Mouse (Mus musculus) induced T-regulatory cell, adult 2 months (primary cell): Measurements from ENCODE around the gene Hoxd12.
A peak's percentile ranks its signal among the peaks of the same experiment; 100 is the strongest.

Experiments used
- DNase-seq: peaks from one replicate; pipeline ENCODE4 v3.0.0-alpha.2; 2012; ENCODE audit warnings: low read depth

The Hoxd12 gene

GRCm38 (mm10) chr2:74666411-74666810 lies 8.4 kb upstream of the Hoxd12 start:
- no peak for DNase-seq

DNA sequence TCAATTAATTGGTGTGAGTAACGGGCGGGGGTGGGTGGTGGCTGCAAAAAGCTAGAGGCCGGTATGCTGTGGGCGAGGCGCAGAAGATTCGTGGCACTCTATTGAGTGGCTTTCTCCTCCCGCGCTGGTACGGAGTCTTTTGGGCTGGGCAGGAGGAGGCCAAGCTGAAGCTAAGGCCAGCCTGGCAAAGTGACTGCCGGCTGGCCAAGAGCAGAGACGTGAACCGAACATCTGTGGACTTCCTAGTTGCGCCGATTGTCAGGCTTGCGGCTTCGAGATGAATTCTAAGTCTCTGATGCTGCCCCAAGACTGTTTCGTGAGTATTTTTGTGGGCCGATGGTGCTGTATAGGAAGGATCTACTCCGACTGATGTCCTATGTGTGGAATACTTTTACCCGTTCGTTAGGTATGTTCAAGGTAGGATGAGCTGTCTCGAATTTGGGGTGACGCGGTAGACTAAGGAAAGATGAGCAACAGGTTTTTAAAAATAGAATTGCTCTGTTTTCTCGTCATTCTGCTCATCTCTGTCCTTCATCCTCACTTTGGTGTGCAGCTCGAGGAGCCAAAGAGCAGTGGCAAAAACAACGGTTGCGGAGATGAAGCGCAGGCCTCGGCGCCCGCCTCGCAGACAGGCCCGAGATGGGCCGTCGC lies 7.5 kb upstream of the Hoxd12 start:
- DNase-seq = no peak

GRCm38 (mm10) chr2:74667842-74668357 lies 6.9 kb upstream of the Hoxd12 start, which contains the start of gene Hoxd13:
Gene Hoxd13 (plus strand): TSS chr2:74668310.
- DNase-seq = no peak

- DNase-seq = no peak
Observed at GRCm38 (mm10) chr2:74668370-74669229, 6.2 kb upstream of the Hoxd12 start.

- DNase-seq = no peak
Observed at GRCm38 (mm10) chr2:74669230-74669578, 5.6 kb upstream of the Hoxd12 start.

DNA sequence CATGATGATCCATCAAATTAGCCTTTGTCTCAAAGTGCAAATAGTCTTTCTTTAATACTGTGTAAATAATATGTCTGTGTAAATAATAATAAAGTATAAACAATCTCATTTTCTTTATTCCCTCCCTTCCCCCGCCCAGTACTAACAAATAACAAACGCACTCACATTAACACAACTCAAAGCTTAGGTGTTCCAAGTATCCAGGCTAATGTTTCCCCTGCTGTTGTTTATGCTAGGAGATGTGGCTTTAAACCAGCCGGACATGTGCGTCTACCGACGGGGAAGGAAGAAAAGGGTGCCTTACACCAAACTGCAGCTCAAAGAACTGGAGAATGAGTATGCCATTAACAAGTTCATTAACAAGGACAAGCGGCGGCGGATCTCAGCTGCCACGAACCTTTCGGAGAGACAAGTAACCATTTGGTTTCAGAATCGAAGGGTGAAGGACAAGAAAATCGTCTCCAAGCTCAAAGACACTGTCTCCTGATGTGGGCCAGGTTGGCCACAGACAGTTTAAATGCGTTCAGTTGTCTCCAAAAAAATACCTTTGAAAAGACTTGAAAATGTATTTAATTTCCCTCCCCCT lies 5.1 kb upstream of the Hoxd12 start:
- DNase-seq = no peak

- DNase-seq = no peak
Observed at GRCm38 (mm10) chr2:74670632-74671188, 4.1 kb upstream of the Hoxd12 start.

- DNase-seq = no peak
Observed at GRCm38 (mm10) chr2:74671847-74672246, 3.0 kb upstream of the Hoxd12 start.

DNA sequence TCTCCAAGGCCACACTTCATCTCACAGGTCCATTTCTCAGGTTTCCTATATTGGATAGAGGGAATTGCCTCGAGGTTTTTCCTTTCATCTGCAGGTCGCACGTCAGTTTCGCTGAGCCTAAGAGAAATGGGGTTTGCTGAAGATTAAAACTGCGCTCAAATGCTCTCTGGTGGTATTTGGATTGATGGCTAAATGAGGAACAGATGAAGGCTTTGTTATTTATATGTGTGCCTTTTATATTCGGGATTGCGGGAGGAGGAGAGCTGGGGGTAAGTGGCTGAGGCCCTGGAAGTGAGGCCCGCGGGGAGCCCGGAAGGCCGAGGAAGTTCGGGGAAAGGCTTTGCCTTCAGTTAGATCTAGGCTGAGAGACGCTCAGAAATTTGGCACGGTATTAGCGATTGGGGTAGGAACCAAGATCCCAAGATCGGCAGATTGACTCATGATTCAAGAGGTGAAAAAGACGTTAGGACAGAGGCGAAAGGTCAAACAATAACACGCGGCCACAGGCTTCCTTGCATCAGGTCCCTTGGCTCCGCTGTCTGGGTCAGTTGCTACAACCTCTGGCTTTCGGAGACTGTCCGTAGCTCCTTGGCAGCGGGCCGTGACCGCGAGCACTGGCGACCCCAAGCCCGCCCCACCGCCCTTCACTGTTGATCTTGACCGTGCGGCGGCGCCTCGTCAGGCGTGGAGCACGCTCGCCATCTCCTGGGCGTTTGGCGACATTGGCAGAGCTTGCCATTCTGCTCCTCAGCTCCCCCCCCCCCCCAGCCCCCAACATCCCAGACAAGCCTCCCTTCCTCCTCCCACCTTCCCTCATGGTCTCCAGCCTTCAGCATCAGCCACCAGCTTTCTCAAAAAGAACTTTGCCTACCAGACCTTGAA lies 2.1 kb upstream of the Hoxd12 start:
- peak; percentile 67 for DNase-seq

DNA sequence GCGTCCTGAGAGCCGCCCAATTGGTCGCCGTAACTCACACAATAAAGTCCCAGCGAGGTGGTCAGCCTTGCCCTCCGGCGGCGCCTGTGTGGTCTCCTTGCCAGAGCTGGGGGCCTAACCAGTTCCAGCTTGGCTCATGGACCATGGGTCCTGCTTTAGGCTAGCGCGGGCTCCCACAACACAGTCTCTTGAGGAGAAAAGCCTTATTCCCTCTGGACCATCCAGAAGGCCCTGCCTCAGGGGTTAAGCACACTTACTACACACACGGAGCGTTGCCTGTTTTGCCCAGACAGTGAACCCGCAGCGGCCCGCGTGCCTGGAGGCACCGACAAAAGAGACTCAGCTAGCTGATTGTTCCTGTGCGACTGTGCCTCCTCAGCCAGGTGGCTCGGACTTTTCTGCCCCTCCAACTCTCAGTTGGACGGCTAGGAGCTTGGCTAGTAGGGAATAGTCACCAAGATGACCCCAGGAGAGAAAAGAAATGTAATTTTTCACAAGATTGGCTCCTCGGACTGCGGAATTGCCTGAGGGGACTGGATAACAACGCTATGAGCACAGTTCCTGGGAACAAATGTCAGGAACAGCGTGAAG lies 883 bp upstream of the Hoxd12 start:
- no peak for DNase-seq

- DNase-seq = no peak
Observed at GRCm38 (mm10) chr2:74675666-74676282, 961 bp downstream of the Hoxd12 start.

GRCm38 (mm10) chr2:74676376-74677052 lies 1.7 kb downstream of the Hoxd12 start:
- DNase-seq = no peak

DNA sequence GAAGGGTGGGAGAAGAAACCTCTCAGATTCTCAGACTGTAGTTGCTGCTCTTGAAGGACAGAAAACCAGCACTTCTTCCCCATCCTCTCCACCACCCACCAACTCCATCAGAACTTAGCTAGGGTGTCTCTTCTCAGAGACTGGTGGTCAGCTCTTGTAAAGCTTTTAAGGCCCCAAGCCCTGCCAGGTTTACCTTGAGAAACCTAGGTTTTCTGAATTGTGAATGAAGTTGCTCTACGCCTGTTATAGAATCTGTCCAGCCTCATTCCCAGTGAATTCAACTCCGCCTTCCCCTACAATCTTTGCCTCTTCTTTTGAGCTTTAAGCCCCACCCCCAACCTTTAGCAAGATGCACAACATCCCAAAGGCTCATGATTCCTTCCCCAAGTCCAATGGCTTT lies 2.3 kb downstream of the Hoxd12 start:
- DNase-seq = no peak

- DNase-seq = no peak
Observed at GRCm38 (mm10) chr2:74678891-74679595, 4.2 kb downstream of the Hoxd12 start, which contains the start of gene Hoxd11. Gene Hoxd11 (plus strand): TSS chr2:74679557.

DNA sequence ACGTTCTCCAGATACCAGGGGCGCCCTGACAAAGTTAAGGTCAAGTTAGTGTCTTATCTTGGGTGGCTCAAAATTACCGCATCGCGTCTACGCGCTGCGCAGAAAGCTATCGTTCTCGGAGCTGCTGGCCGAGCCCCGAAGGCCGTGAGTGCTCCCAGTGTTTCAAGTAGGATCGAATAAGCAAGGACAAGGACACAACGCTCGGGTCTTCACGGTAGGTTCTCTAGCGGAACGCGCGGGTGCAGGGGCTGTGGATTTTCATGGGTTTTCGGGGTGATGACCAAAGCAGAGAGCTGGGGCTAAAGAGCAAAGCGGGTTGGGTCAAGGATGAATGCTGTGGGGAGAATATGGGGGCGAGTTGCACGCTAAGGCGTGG lies 4.8 kb downstream of the Hoxd12 start:
- no peak for DNase-seq

DNA sequence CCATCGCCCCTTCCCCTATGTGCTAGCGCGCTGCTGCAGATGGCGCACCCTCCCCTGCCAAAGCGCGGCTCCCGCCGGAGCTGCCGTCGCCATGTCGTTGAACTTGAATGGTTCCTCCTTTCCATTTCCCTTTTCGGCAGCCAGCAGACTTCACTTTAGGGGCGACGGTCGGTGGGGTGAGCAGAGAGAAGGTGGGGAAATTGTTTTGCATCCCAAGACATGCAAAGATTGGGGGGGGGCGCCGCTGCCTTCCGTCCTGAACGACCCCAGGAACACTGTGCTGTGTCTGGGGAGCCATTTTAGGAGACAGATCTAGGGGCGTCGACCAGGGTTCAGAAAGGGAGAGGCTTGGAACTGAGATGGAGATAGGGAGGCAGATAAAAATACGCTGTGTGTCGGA lies 5.2 kb downstream of the Hoxd12 start:
- no peak for DNase-seq

DNA sequence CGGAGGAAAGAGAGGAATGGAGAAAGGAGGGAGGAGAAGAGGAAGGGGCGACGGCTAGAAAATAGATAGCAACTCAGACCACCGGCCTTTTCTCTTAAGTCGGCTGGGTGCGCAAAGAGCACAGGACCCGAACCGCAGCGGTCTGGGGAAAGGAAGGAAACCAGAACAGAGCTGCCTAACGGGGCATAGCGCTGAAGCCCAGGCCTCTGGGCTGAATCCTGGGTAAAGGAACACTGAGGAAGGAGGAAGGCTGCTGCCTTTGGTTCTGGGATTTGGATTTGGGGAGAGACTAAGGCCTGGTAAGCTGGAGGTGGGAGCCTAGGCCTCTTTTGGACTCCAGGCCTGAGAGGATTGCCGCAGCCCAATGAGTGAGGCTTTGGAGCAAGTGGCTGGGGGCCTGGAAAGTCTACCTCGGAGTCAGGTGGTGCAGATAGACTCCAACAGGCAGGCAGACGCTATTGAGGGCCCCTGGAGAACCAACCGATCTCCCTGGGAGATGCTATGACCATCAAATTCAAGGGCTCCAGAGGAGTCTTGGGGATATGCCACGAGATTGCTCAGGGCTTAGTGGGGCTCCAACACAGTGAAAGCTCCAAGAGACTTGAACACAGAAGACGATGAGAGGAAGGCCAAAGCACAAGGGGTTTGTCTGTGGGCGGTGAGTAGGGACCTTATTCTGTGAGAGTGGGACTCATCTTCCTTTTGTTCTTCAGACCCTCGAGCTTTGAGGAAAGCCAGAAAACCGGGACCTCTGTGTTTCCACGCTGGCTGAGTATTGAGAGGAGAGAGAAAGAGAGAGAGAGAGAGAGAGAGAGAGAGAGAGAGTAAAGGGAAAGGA lies 6.0 kb downstream of the Hoxd12 start:
- no peak for DNase-seq
